Mouse (Mus musculus) urinary bladder, postnatal 4 days (tissue): ENCODE data around the gene AC134908.4.

ENCODE experiments used
- DNase-seq, 2 experiments: peaks; one replicate each; pipeline ENCODE4 v3.0.0; 2021 to 2022; ENCODE audit warnings: low spot score in 2 of 2

AC134908.4 gene

GRCm38 (mm10) chr17:25831451-25832281 lies 36.2 kb upstream of the AC134908.4 start:
- no peak for DNase-seq

- no peak for DNase-seq
Observed at GRCm38 (mm10) chr17:25830806-25831431, 35.5 kb upstream of the AC134908.4 start.

- no peak for DNase-seq
Observed at GRCm38 (mm10) chr17:25830200-25830753, 34.8 kb upstream of the AC134908.4 start.

GRCm38 (mm10) chr17:25829558-25830017 lies 34.1 kb upstream of the AC134908.4 start:
- DNase-seq = no peak

GRCm38 (mm10) chr17:25828712-25829557 lies 33.5 kb upstream of the AC134908.4 start, which contains the start of gene Jmjd8:
Jmjd8 (plus strand) TSS chr17:25828867.
- peak; percentile 62 to 77 for DNase-seq

- no peak for DNase-seq
Observed at GRCm38 (mm10) chr17:25828223-25828594, 32.8 kb upstream of the AC134908.4 start.

GRCm38 (mm10) chr17:25827546-25828222 lies 32.2 kb upstream of the AC134908.4 start:
- DNase-seq = no peak

- DNase-seq = no peak
Observed at GRCm38 (mm10) chr17:25827011-25827410, 31.6 kb upstream of the AC134908.4 start.

- no peak for DNase-seq
Observed at GRCm38 (mm10) chr17:25825984-25826570, 30.6 kb upstream of the AC134908.4 start.

GRCm38 (mm10) chr17:25825311-25825710 lies 29.9 kb upstream of the AC134908.4 start:
- no peak for DNase-seq

- DNase-seq = no peak
Observed at GRCm38 (mm10) chr17:25824362-25825142, 29.1 kb upstream of the AC134908.4 start.

- no peak for DNase-seq
Observed at GRCm38 (mm10) chr17:25823452-25823851, 28.0 kb upstream of the AC134908.4 start, which contains the start of gene Wdr24. Wdr24 (plus strand) TSS chr17:25823627.

GRCm38 (mm10) chr17:25818851-25819780 lies 23.7 kb upstream of the AC134908.4 start:
- no peak for DNase-seq

- DNase-seq = no peak
Observed at GRCm38 (mm10) chr17:25817662-25818061, 22.2 kb upstream of the AC134908.4 start.

- peak; percentile 81 to 93 for DNase-seq
Observed at GRCm38 (mm10) chr17:25813471-25813870, 18.0 kb upstream of the AC134908.4 start.

GRCm38 (mm10) chr17:25810890-25811289 lies 15.4 kb upstream of the AC134908.4 start:
- no peak for DNase-seq

- DNase-seq = no peak
Observed at GRCm38 (mm10) chr17:25809606-25810340, 14.3 kb upstream of the AC134908.4 start.
